Mouse (Mus musculus) heart, embryonic 15.5 days (tissue): ENCODE measurements around the gene Ndufaf3. TPM values are rescaled to one million over a fixed set of nuclear protein-coding genes. Genes with fewer than 3 reads are reported as not detected.

Experiments
- ATAC-seq: fragments of 200-750 bp; cut with Nextera tagmentation; replicated peaks from 2 replicates; pipeline ENCODE4 v1.8.0; 2017; ENCODE audit warnings: low read depth, moderate TSS enrichment; ENCODE audit not compliant: insufficient number of reproducible peaks, insufficient read depth, low FRiP score
- H3K27ac ChIP-seq: fragments of 300-500 bp; sonication (generic); 2 replicates; pipeline ENCODE4 v1.5.1; 2015; ENCODE audit warnings: mild to moderate bottlenecking, inconsistent platforms
- H3K27me3 ChIP-seq: fragments of 300-500 bp; sonication (generic); 2 replicates; pipeline ENCODE4 v1.6.1; 2015; ENCODE audit warnings: inconsistent platforms
- H3K36me3 ChIP-seq: fragments of 300-500 bp; sonication (generic); 2 replicates; pipeline ENCODE4 v1.6.1; 2015; ENCODE audit warnings: mild to moderate bottlenecking, inconsistent platforms
- H3K4me1 ChIP-seq: fragments of 300-500 bp; sonication (generic); replicated peaks from 2 replicates; pipeline ENCODE4 v1.6.1; 2015; ENCODE audit warnings: inconsistent platforms
- H3K4me2 ChIP-seq: fragments of 300-500 bp; sonication (generic); 2 replicates; pipeline ENCODE4 v1.6.1; 2015; ENCODE audit warnings: inconsistent platforms, mild to moderate bottlenecking, moderate library complexity
- H3K4me3 ChIP-seq: fragments of 300-500 bp; sonication (generic); 2 replicates; pipeline ENCODE4 v1.5.1; 2015; ENCODE audit warnings: mild to moderate bottlenecking, inconsistent platforms
- H3K9ac ChIP-seq: fragments of 300-500 bp; sonication (generic); 2 replicates; pipeline ENCODE4 v1.6.1; 2015; ENCODE audit warnings: mild to moderate bottlenecking, inconsistent platforms
- H3K9me3 ChIP-seq: fragments of 300-500 bp; sonication (generic); replicated peaks from 2 replicates; pipeline ENCODE4 v1.6.1; 2016; ENCODE audit warnings: inconsistent platforms
- WGBS: fragments of 180-500 bp; shearing (Covaris S2); methylation state at CpG from one replicate; pipeline ENCODE4 v1.1.7; 2015; ENCODE audit warnings: mixed read lengths; 5-methylcytosine and 5-hydroxymethylcytosine counted together
- polyA plus RNA-seq: library from polyadenylated mRNA; unstranded; fragments of >200 nt; fragmentation: Nextera tagmentation; extraction: Ambion mirVana; gene quantifications from 2 replicates; pipeline ENCODE4 v1.2.1, GENCODE M21; 2015

The Ndufaf3 gene
- polyA plus RNA-seq, 1 experiment from 2014 or later: 55.4 TPM

DNA sequence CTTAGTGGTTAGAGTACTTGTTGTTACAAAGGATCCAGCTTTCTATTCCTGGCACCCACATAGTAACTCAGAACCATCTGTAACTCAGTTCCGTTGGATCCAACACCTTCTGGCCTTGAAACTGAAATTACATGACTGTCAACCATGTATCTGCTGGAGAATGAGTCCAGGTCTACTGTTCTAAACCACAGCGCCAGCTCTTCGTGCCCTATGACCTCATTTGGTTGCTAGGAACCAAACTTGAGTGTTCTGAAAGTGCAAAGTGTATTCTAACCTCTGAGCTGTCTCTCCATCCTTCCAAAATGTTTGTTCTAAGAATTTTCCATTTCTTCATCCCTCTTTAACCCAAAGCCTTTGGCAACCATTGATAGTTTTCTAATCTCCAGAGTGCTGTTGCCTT is 21.2 kb downstream of the Ndufaf3 start:
- Histone ChIP-seq H3K9me3 (no peaks in the 10 kb centered on the region), H3K4me2 (no peak overlapping the region), H3K4me3 (no peak overlapping the region), H3K27me3 (no peaks in the 10 kb centered on the region), H3K36me3 (peaks cover 88% of the 10 kb centered on the region), H3K9ac (no peak overlapping the region), H3K4me1 (no peaks in the 10 kb centered on the region), H3K27ac (no peak overlapping the region)
- WGBS: 94% methylated on average over 3 of the region's 3 CpGs
- no peak for ATAC-seq

DNA sequence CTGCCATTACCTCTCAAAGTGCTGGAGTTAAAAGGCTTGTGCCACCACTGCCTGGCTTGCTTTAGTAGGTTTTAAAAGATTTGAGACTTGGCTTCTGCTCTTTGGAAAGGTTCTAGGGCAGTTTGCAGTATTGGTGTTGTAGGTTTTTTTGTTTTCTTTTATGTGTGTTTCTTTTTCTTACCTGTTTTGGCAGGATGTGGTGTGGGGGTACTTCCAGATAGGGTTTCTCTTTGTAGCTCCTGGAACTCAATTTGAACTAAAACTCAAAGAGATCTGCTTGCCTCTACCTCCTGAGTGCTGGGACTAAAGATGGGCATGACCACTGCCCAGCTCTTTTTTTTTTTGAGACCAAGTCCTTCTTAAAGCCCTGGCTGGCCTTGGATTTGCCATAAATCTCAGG is 26.4 kb downstream of the Ndufaf3 start:
- Histone ChIP-seq H3K4me1 (no peaks in the 10 kb centered on the region), H3K36me3 (peaks cover 80% of the 10 kb centered on the region), H3K9ac (no peak overlapping the region), H3K4me3 (no peak overlapping the region), H3K27ac (no peak overlapping the region), H3K9me3 (no peaks in the 10 kb centered on the region), H3K27me3 (no peaks in the 10 kb centered on the region), H3K4me2 (no peak overlapping the region)
- no peak for ATAC-seq

GRCm38 (mm10) chr9:108531496-108531895 is 35.7 kb downstream of the Ndufaf3 start:
- no peak overlapping the region for H3K9ac ChIP-seq
- no peak for ATAC-seq
- no peak overlapping the region for H3K4me3 ChIP-seq
- H3K27me3 ChIP-seq: no peaks in the 10 kb centered on the region
- WGBS: 98% methylated on average over 1 of the region's 1 CpGs
- no peaks in the 10 kb centered on the region for H3K9me3 ChIP-seq
- no peaks in the 10 kb centered on the region for H3K4me1 ChIP-seq
- H3K27ac ChIP-seq: no peak overlapping the region
- H3K36me3 ChIP-seq: peaks cover 74% of the 10 kb centered on the region
- H3K4me2 ChIP-seq: no peak overlapping the region

DNA sequence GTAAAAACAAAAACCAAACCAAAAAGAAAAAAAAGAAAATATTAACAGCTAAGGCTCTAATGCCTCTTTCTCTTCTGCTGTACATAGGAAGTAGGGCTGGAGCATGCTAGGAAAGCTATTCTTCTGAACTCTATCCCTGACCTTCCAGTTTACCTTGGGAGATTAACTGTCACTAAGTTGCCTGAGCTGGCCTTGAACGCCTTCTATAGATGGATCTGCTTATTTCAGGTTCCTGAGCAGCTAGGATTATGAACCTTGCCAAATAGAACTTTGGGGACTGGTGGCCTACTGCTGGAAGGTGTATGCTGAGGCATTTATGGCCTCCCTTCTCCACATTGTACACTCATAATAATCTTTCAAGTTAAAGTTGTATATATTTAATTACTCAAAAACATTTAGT is 36.3 kb downstream of the Ndufaf3 start:
- no peak for ATAC-seq
- Histone ChIP-seq H3K27me3 (no peaks in the 10 kb centered on the region), H3K36me3 (peaks cover 68% of the 10 kb centered on the region), H3K9me3 (no peaks in the 10 kb centered on the region), H3K27ac (no peak overlapping the region), H3K9ac (no peak overlapping the region), H3K4me1 (no peaks in the 10 kb centered on the region), H3K4me3 (no peak overlapping the region), H3K4me2 (no peak overlapping the region)
- WGBS: 76% methylated on average over 1 of the region's 1 CpGs

- H3K27me3 ChIP-seq: no peaks in the 10 kb centered on the region
- H3K9me3 ChIP-seq: no peaks in the 10 kb centered on the region
- no peak overlapping the region for H3K4me2 ChIP-seq
- H3K9ac ChIP-seq: no peak overlapping the region
- H3K4me3 ChIP-seq: no peak overlapping the region
- no peak for ATAC-seq
- peaks cover 23% of the 10 kb centered on the region for H3K36me3 ChIP-seq
- peaks cover 9% of the 10 kb centered on the region for H3K4me1 ChIP-seq
- no peak overlapping the region for H3K27ac ChIP-seq
- 68% methylated on average over 3 of the region's 3 CpGs for WGBS
Observed at GRCm38 (mm10) chr9:108525400-108525799, 41.8 kb downstream of the Ndufaf3 start.

GRCm38 (mm10) chr9:108523341-108523740 is 43.9 kb downstream of the Ndufaf3 start:
- H3K9me3 ChIP-seq: no peaks in the 10 kb centered on the region
- WGBS: 95% methylated on average over 4 of the region's 4 CpGs
- ATAC-seq: no peak

DNA sequence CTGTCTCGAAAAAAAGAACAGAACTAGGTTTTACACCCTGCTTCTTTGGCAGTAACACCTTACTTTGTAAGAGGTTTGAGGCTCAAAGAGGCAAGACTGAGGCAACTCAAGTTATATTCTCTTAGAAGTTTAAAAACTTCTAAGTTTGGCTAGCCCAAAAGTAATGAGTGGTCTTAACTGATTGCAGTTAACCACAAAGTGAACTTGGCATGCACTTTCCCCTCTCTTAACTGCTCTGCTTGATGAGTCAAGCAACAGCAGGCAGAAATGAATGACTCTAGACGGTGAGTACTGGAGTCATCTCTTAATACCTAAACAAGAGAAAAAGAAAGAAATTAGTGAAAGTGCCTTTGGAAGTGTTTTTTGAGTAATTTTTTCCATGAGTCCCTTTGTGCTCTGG is 45.6 kb downstream of the Ndufaf3 start:
- WGBS: 71% methylated on average over 2 of the region's 2 CpGs

More at GRCm38 (mm10) chr9:108523341-108523740, 43.9 kb downstream of the Ndufaf3 start:
- Histone ChIP-seq H3K27ac (no peak overlapping the region), H3K4me3 (no peak overlapping the region), H3K27me3 (no peaks in the 10 kb centered on the region), H3K4me1 (peaks cover 19% of the 10 kb centered on the region), H3K36me3 (peaks cover 8% of the 10 kb centered on the region; the same call in 1 of the 2 replicates), H3K9ac (no peak overlapping the region), H3K4me2 (no peak overlapping the region)

GRCm38 (mm10) chr9:108517931-108518332 is 49.3 kb downstream of the Ndufaf3 start:
- peak overlapping the region; percentile 98 for H3K27ac ChIP-seq
- peak overlapping the region; percentile 95 for H3K9ac ChIP-seq
- ATAC-seq: no peak
- H3K4me1 ChIP-seq: peaks cover 20% of the 10 kb centered on the region
- H3K36me3 ChIP-seq: peaks cover 33% of the 10 kb centered on the region
- no peaks in the 10 kb centered on the region for H3K9me3 ChIP-seq
- peak overlapping the region; percentile 100 for H3K4me3 ChIP-seq
- H3K27me3 ChIP-seq: no peaks in the 10 kb centered on the region
- peak overlapping the region; percentile 75 for H3K4me2 ChIP-seq
- under 1% methylated on average over 13 of the region's 13 CpGs for WGBS

More for the DNA sequence above, 45.6 kb downstream of the Ndufaf3 start:
- ATAC-seq: no peak
- Histone ChIP-seq H3K4me3 (no peak overlapping the region), H3K36me3 (peaks cover 8% of the 10 kb centered on the region; the same call in 1 of the 2 replicates), H3K27ac (no peak overlapping the region), H3K9me3 (no peaks in the 10 kb centered on the region), H3K4me2 (no peak overlapping the region), H3K9ac (no peak overlapping the region), H3K27me3 (no peaks in the 10 kb centered on the region), H3K4me1 (peaks cover 19% of the 10 kb centered on the region)

GRCm38 (mm10) chr9:108517253-108517930 is 49.8 kb downstream of the Ndufaf3 start:
- peak overlapping the region; percentile 98 for H3K27ac ChIP-seq
- H3K9me3 ChIP-seq: no peaks in the 10 kb centered on the region
- no peaks in the 10 kb centered on the region for H3K27me3 ChIP-seq
- H3K4me1 ChIP-seq: peaks cover 20% of the 10 kb centered on the region
- H3K9ac ChIP-seq: peak overlapping the region; percentile 95
- H3K36me3 ChIP-seq: peaks cover 39% of the 10 kb centered on the region
- peak overlapping the region; percentile 100 for H3K4me3 ChIP-seq
- peak overlapping the region; percentile 75 for H3K4me2 ChIP-seq
- WGBS: under 1% methylated on average over 63 of the region's 95 CpGs
- peak; percentile 82 for ATAC-seq

GRCm38 (mm10) chr9:108516380-108517251 is 50.6 kb downstream of the Ndufaf3 start, which contains the start of gene Qrich1:
Gene Qrich1, plus strand, starts transcription at chr9:108516806.
- 1% methylated on average over 55 of the region's 55 CpGs for WGBS
- H3K9ac ChIP-seq: peak within 1 kb of the TSS; percentile 95
- peak; percentile 89 for ATAC-seq
- H3K27ac ChIP-seq: peak within 1 kb of the TSS; percentile 98
- peak within 1 kb of the TSS; percentile 75 for H3K4me2 ChIP-seq
- no peaks in the 10 kb centered on the region for H3K9me3 ChIP-seq
- no peaks in the 10 kb centered on the region for H3K27me3 ChIP-seq
- peak within 1 kb of the TSS; percentile 100 for H3K4me3 ChIP-seq
- peaks cover 46% of the 10 kb centered on the region for H3K36me3 ChIP-seq
- H3K4me1 ChIP-seq: peaks cover 20% of the 10 kb centered on the region
